Mouse (Mus musculus) brain, embryonic 18.5 days (tissue): Measurements from ENCODE around the gene Sod1.

Source experiments
- DNase-seq: peaks from one replicate; pipeline ENCODE4 v3.0.0-alpha.2; 2012; ENCODE audit warnings: low read depth, low spot score

Sod1 gene

GRCm38 (mm10) chr16:90252521-90252920 lies 32.0 kb downstream of the Sod1 start:
- DNase-seq = no peak

DNA sequence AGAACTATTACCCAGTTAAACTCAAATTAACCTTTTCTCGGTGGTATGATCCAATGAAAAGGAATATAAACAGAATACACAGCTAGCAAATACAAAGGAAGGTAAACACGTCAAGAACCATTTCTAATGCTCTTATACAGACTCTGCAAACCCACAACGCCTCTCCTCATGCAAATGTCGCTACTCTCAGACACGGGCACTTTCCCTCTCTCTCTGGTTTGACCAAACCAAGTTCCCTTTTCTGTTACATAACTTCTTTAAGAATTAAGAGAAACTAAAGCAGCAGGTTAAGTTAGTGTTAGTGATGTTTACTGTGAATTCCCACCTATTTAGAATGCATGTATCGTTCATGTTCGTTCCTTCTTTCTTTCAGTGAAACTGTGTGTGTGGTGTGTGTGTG lies 38.4 kb downstream of the Sod1 start:
- DNase-seq = no peak

- no peak for DNase-seq
Observed at GRCm38 (mm10) chr16:90259623-90260022, 39.1 kb downstream of the Sod1 start.

- DNase-seq = no peak
Observed at GRCm38 (mm10) chr16:90260097-90260496, 39.5 kb downstream of the Sod1 start.

DNA sequence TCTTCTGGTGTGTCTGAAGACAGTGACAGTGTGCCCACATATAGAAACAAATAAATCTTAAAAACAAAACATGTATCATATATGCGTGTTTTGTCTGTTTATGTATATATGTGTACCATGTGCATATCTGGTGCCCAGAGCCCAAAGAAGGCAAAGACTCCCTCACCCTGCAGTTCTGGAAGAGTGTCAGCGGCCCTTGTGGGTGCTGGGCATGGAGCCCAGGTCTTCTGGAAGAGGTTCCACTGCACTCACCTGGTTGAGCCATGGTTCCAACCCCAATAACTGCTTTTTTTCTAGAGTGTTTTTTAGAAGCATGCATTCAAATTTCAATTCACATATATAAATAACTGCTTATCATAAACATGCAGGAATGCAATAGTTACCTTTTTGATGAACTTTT lies 41.2 kb downstream of the Sod1 start:
- no peak for DNase-seq

DNA sequence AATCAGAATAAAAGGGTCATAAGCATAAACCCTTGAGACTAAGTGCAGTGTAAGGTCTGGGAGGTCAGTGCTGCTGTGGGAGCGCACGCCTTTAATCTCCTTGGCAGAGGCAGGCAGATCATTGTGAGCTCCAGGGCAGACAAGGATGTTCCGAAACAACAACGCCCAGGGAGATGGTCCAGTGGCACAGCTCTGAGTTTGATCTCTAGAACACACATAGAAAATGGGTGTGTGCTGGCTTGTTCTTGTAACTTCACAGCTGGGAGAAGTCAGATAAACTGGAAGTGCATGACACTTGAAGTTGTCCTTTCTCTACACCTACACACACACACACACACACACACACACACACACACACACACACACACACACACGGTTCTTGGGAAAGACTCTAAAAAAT lies 43.5 kb downstream of the Sod1 start:
- DNase-seq = no peak

GRCm38 (mm10) chr16:90265106-90265505 lies 44.6 kb downstream of the Sod1 start:
- DNase-seq = no peak

- no peak for DNase-seq
Observed at GRCm38 (mm10) chr16:90266581-90266980, 46.0 kb downstream of the Sod1 start.

- no peak for DNase-seq
Observed at GRCm38 (mm10) chr16:90275521-90275920, 55.0 kb downstream of the Sod1 start.
